Mouse (Mus musculus) limb, embryonic 11.5 days (tissue): ENCODE data around the gene Rab1b. TPM values are rescaled to one million over a fixed set of nuclear protein-coding genes. Genes with fewer than 3 reads are reported as not detected.

Source experiments
- ATAC-seq: fragments of 200-750 bp; cut with Nextera tagmentation; 2 replicates; pipeline ENCODE4 v1.8.0; 2017; ENCODE audit warnings: low read depth; ENCODE audit not compliant: insufficient number of reproducible peaks, low FRiP score, low TSS enrichment
- DNase-seq: peaks from one replicate; pipeline ENCODE4 v3.0.0-alpha.2; 2015; ENCODE audit warnings: low spot score
- H3K27ac ChIP-seq: fragments of 300-500 bp; sonication (generic); replicated peaks from 2 replicates; pipeline ENCODE4 v1.5.1; 2014; ENCODE audit warnings: low read depth, mild to moderate bottlenecking, low read length
- H3K27me3 ChIP-seq: fragments of 300-500 bp; sonication (generic); 2 replicates; pipeline ENCODE4 v1.6.1; 2014; ENCODE audit warnings: mild to moderate bottlenecking, low read length, mixed read lengths; ENCODE audit not compliant: control insufficient read depth, insufficient read depth
- H3K36me3 ChIP-seq: fragments of 300-500 bp; sonication (generic); 2 replicates; pipeline ENCODE4 v1.6.1; 2014; ENCODE audit warnings: mild to moderate bottlenecking, low read length, moderate library complexity, mixed read lengths; ENCODE audit not compliant: control insufficient read depth, insufficient read depth
- H3K4me1 ChIP-seq: fragments of 300-500 bp; sonication (generic); 2 replicates; pipeline ENCODE4 v1.6.1; 2014; ENCODE audit warnings: low read length, mixed read lengths; ENCODE audit not compliant: control insufficient read depth, insufficient read depth
- H3K4me2 ChIP-seq: fragments of 300-500 bp; sonication (generic); 2 replicates; pipeline ENCODE4 v1.6.1; 2014; ENCODE audit warnings: low read depth, mild to moderate bottlenecking, moderate library complexity; ENCODE audit not compliant: severe bottlenecking
- H3K4me3 ChIP-seq: fragments of 300-500 bp; sonication (generic); 2 replicates; pipeline ENCODE4 v1.5.1; 2014; ENCODE audit warnings: low read depth, low read length
- H3K9ac ChIP-seq: fragments of 300-500 bp; sonication (generic); 2 replicates; pipeline ENCODE4 v1.6.1; 2014; ENCODE audit warnings: mild to moderate bottlenecking, low read length
- H3K9me3 ChIP-seq: fragments of 300-500 bp; sonication (generic); 2 replicates; pipeline ENCODE4 v1.6.1; 2016; ENCODE audit warnings: low read length; ENCODE audit not compliant: control insufficient read depth
- WGBS: fragments of 180-500 bp; shearing (Covaris S2); extraction: QIAGEN DNeasy Blood & Tissue Kit; methylation state at CpG from one replicate; pipeline ENCODE4 v1.1.7; 2014; 5-methylcytosine and 5-hydroxymethylcytosine counted together
- polyA plus RNA-seq: library from polyadenylated mRNA; unstranded; fragments of >200 nt; fragmentation: Nextera tagmentation; extraction: Ambion mirVana; gene quantifications from 2 replicates; pipeline ENCODE4 v1.2.1, GENCODE M21; 2014

Gene Rab1b
- polyA plus RNA-seq, 1 experiment from 2014 or later, result 244 TPM

DNA sequence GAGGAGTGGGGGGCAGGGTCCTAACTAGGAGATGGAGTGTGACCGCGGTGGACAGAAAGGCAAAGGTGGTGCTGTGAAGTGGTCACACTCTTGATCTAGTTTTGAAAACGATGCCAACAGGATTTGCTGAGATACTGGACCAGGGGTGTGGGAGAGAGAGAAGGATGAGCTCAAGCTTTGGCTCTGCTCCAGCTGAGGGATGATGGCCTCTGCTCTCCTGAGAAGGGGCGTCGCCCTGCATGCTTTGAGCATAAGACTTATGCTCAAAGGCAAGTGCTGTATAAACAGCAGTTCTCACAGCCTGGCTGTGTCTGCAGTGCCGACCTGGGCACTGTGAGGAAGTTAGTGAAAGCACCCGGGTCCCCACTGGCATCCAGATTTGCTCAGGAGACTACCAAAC is 41.8 kb downstream of the Rab1b start:
- H3K4me1 ChIP-seq, result peaks cover 49% of the 10 kb centered on the region
- no peaks in the 10 kb centered on the region for H3K9me3 ChIP-seq
- no peak overlapping the region for H3K4me3 ChIP-seq
- H3K27me3 ChIP-seq, result 0 out of 2 replicates have a peak, but pooled peaks cover 2% of the 10 kb centered on the region
- no peaks in the 10 kb centered on the region for H3K36me3 ChIP-seq
- no peak for ATAC-seq
- no peak overlapping the region for H3K4me2 ChIP-seq
- no peak overlapping the region for H3K27ac ChIP-seq
- no peak for DNase-seq
- WGBS, result 70% methylated on average over 7 of the region's 7 CpGs
- H3K9ac ChIP-seq, result no peak overlapping the region

DNA sequence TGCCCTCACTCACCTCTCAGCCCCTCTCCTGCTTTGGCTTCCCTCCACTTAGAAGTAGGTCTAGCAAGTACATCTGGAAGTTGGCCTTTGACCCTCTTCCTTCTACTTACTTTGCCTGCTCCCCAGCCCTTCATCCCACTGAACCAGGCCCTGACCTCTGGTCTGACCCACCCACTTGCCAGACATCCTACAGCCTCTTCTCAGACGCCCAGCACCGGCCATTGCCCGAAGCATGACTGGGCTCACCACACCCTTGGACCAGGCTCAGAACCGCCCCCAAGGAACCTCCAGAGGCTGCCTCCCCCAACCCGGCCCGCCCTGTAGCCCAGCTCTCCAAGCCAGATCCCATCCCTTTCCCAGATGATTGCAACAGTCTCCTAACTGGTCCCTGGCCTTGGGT is 44.4 kb downstream of the Rab1b start:
- no peaks in the 10 kb centered on the region for H3K9me3 ChIP-seq
- no peaks in the 10 kb centered on the region for H3K27me3 ChIP-seq
- H3K4me1 ChIP-seq, result peaks cover 46% of the 10 kb centered on the region
- WGBS, result 31% methylated on average over 6 of the region's 6 CpGs
- no peak overlapping the region for H3K4me2 ChIP-seq
- no peak for ATAC-seq
- H3K36me3 ChIP-seq, result no peaks in the 10 kb centered on the region
- no peak for DNase-seq
- H3K4me3 ChIP-seq, result no peak overlapping the region
- no peak overlapping the region for H3K27ac ChIP-seq
- no peak overlapping the region for H3K9ac ChIP-seq

DNA sequence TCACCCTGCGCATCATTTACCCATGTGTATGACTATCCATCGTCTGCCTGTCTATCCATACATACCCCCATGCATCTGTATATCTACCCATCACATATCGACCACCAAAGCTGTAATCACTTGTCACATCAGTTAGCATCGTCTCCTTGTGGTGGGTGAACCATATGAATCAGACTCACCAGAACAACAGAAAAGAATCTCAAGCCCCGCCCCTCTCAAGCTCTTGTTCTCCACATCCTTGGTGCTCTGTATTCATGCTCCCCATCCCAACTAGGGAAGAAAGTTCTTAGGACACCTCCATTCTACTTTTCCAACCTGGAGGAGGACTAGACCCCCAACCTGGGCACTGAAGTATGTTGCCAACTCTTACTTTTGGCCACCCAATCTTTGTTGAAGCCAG is 44.8 kb downstream of the Rab1b start:
- Histone ChIP-seq H3K9me3 (no peaks in the 10 kb centered on the region), H3K4me1 (peaks cover 42% of the 10 kb centered on the region), H3K9ac (no peak overlapping the region), H3K27ac (no peak overlapping the region), H3K36me3 (no peaks in the 10 kb centered on the region), H3K4me3 (no peak overlapping the region), H3K4me2 (no peak overlapping the region), H3K27me3 (no peaks in the 10 kb centered on the region)
- WGBS, result 84% methylated on average over 5 of the region's 5 CpGs
- ATAC-seq (no peak), DNase-seq (no peak)

DNA sequence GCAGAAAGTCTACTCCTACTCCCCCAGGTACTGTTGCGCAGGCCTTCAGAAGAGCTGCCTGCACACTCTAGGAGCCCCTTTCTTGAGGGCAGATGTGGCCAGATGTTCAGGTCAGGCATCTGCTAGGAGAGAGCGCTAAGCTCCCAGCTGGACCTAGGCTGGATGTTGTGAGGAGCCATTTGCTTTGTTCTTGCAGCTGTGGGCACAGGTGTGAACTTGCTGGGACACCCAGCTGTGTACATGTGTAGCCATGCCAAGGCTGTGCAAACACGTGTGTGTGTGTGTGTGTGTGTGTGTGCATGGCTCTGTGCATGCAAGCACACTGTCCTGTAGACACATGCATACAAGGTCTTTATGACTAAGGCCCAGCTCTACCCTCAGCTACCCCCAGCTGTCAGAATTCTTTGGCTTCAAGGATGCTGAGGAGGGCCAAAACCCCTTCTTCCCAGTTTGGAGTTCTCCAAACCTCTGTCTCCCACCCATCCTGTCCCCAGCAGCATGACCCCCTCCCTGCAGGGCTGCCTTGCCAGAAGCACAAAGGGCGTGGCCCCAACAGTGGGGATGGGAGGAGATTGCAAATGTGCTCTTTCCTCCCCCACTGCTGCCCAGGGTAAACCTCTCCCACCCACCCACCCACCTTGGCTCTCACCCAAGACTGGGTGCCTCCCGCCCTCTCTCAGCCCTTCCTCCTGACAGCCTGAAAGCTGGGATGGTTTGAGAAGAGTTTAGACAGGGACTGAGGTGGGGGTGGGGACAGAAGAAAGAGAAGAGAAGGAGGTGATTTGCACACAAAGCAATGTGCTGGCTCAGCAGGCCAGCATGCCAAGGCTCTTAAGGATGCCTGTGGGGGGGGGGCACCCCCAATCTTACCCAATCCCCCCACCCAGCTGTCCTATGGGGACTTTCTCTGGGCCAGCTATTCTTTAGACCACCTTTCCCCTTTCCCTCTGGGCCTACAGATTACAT is 46.2 kb downstream of the Rab1b start:
- ATAC-seq (peak; percentile 48), DNase-seq (peak; percentile 69)
- Histone ChIP-seq H3K27me3 (no peaks in the 10 kb centered on the region), H3K4me2 (no peak overlapping the region), H3K9ac (no peak overlapping the region), H3K4me1 (peaks cover 47% of the 10 kb centered on the region), H3K36me3 (no peaks in the 10 kb centered on the region), H3K4me3 (no peak overlapping the region), H3K27ac (peak overlapping the region; percentile 18; the same call in 1 of the 2 replicates), H3K9me3 (no peaks in the 10 kb centered on the region)
- 29% methylated on average over 5 of the region's 5 CpGs for WGBS

DNA sequence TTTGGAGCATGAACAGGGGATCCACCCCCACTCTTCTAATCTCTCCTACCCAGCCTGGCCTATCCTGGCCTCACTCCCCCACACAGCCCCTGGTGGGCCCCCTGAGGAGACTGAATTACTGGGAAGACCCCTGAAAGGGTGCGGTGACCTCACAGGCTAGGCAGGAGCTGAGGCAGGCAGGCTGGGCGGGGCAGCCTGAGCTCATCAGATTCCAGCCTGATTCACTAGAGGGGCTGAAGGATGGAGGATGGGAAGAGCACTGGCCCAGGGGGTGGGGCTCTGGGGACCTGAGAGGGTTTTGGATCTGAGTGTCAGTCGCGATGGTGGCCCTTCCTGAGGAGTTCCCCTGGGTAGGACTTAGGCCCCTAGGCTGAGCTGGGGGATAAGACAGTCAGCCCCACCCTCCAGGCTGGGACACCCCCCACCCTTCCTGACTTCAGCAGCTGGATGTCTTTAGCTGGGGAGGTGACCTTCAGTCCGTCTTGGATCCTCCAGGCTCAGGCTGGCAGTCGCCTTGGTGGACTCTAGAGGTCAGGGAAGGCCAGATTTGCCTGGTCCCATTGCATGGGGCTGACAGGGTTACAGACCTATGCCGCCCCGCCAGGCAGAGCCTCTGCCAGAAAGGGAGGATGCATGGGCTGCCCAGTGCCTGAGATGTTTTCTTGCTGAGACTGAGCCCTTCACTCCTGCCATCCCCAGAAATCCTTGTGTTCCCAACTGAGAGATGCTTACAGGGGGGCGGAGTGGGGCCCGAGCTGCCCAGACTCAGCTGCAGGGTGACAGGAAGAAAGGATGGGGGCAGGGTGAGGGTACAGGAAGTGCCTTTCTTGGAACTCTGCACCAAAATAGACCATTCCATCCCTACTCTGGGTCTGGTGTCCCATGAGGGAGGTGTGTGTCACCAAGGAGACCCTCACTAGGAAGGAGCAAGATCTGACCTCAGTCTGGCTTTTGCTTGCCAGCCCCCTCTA is 47.8 kb downstream of the Rab1b start:
- peak overlapping the region; percentile 36; the same call in 1 of the 2 replicates for H3K27ac ChIP-seq
- DNase-seq (no peak), ATAC-seq (no peak)
- peaks cover 45% of the 10 kb centered on the region for H3K4me1 ChIP-seq
- H3K4me3 ChIP-seq, result no peak overlapping the region
- no peaks in the 10 kb centered on the region for H3K27me3 ChIP-seq
- peak overlapping the region; percentile 3; the same call in 1 of the 2 replicates for H3K9ac ChIP-seq
- no peaks in the 10 kb centered on the region for H3K9me3 ChIP-seq
- H3K36me3 ChIP-seq, result no peaks in the 10 kb centered on the region
- WGBS, result 12% methylated on average over 10 of the region's 10 CpGs
- no peak overlapping the region for H3K4me2 ChIP-seq

DNA sequence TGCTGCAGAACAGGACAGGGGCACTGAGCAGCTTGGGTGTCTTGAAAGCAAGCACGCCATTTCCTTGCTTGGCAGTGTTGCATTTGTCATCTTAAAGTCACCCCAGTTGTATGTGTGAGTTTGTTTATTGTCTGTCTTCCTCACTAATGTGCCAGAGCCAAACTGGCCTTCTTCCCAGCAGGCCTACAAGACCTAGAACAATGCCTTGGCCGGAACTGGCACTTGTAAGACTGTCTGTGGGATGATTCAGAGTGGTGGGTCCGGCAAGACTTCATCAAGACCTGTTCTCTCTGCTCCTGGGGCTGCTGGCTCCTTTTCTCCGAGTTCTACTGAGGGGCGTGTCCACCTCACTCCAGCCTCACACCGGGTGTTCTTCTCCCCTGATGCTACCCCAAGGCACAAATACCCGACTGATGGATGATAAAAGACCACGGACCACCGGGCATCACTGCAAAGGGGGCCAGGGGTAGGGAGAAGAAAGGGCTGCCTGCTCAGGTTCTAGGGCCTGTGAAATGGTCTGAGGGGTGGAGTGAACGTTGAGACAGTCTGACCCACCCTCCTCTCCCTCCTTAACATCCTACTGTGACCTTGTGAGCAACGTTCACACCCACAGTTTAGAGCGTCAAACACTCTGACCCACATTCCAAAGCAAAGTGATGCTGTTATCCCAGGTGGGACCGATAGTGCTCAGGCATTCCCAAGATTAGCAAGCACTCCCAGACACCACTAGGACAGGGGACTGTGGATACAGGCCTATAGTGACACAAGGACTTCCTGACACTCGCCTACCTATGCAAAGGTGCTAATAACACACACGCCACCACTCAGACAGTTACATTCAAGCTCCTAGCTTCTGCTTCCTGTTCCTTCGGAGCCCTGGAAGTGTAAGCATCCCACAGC is 48.7 kb downstream of the Rab1b start:
- no peaks in the 10 kb centered on the region for H3K36me3 ChIP-seq
- DNase-seq (no peak), ATAC-seq (no peak)
- WGBS, result 25% methylated on average over 16 of the region's 16 CpGs
- peaks cover 8% of the 10 kb centered on the region for H3K27me3 ChIP-seq
- no peak overlapping the region for H3K9ac ChIP-seq
- no peak overlapping the region for H3K4me2 ChIP-seq
- H3K9me3 ChIP-seq, result no peaks in the 10 kb centered on the region
- peaks cover 45% of the 10 kb centered on the region for H3K4me1 ChIP-seq
- no peak overlapping the region for H3K27ac ChIP-seq
- no peak overlapping the region for H3K4me3 ChIP-seq

DNA sequence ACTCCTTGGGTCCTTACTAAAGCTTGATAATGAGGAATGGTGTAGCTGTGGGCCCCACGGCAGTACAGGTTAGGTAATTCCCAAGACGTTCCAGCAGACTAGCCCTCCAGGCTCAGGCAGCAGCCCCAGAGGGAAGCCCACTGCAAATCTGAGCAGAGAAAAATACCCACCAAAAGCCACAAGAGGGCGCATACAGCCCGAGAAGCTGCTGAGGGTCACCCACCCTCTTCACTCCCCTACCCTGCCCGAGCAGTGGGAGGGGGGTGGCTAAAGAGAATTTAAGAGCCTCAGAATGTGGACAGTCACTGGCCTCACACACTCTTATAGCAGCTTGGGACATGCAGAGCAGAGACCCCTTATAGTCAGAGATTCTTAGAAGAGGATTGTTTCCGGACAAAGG is 50.6 kb downstream of the Rab1b start:
- Histone ChIP-seq H3K4me3 (0 out of 2 replicates have a peak overlapping the region, but pooled peaks have one; percentile 5), H3K4me2 (peak overlapping the region; percentile 12; the same call in 1 of the 2 replicates), H3K9me3 (no peaks in the 10 kb centered on the region), H3K27me3 (peaks cover 27% of the 10 kb centered on the region), H3K4me1 (peaks cover 40% of the 10 kb centered on the region), H3K36me3 (no peaks in the 10 kb centered on the region), H3K27ac (no peak overlapping the region), H3K9ac (no peak overlapping the region)
- ATAC-seq (peak; percentile 58; the same call in 1 of the 2 replicates), DNase-seq (peak; percentile 87)
- WGBS, result 9% methylated on average over 6 of the region's 6 CpGs
